Mouse (Mus musculus) lung, postnatal 0 days (tissue): ENCODE results near the gene Apoa2.

Experiments used
- CTCF ChIP-seq: IDR thresholded peaks from 2 replicates; pipeline ENCODE4 v1.5.1; 2016; ENCODE audit warnings: antibody characterized with exemption, mild to moderate bottlenecking
- EP300 ChIP-seq: IDR thresholded peaks from 2 replicates; pipeline ENCODE4 v1.6.1; 2016; ENCODE audit warnings: antibody characterized with exemption, mild to moderate bottlenecking, control low read depth

DNA sequence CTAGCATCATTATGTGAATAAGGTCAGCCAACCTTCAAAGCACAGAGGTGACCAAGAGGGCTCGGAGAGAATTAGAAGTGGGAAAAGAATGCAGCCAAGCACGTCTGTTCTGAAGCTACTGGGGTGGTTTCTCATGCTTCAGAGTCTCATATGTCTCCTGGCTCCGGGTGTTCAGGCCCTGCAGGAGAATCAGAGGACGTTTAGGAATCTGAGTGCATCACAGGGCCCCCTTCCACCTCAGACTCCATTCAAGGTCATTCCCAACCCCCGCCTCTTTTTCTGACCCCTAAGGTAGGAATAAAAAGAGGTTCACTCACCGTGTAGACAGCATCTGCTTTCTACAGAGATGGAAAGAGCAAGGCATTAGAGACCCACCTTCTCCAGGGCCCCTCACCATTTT, 4.9 kb downstream of the Apoa2 start:
- TF ChIP-seq EP300, result no peak
- no peak for TF ChIP-seq CTCF
